14 mouse cellular contexts compared by ENCODE assay signal in genomic region chr8:84658951-84659350, GRCm38 (mm10). TPM values are rescaled to one million over a fixed set of nuclear protein-coding genes. Genes with fewer than 3 reads are reported as not detected.
DNase-seq lines count a peak whose midpoint lies in the region; ATAC-seq and TF ChIP-seq lines count a peak whose summit lies in the region.
"Had no signal": no experiment of that assay in that cellular context is flagged by ENCODE, and none has a peak within 500 bp of the region (broad histone marks: within the 10 kb centered on the region; RNA-seq: fewer than 3 reads in every experiment).

No protein-coding gene starts in this region.

- H3K4me3 ChIP-seq in heart, embryonic 12.5 days = no peak overlapping the region
- H3K4me3 ChIP-seq in lung, embryonic 16.5 days (ENCODE audit: low read length) = no peak overlapping the region
- H3K4me3 ChIP-seq in cerebellum, adult 2 months (replicated peaks; ENCODE audit: insufficient read depth, low read depth, low read length) = no peak overlapping the region

- TF ChIP-seq POLR2A in cerebellum, adult 2 months (IDR thresholded peaks at IDR 0.05; ENCODE audit: borderline replicate concordance, insufficient read depth, low read length) = no peak

- peak overlapping the region; percentile 18; the same call in 1 of the 2 replicates for H3K4me2 ChIP-seq in heart, embryonic 12.5 days
- H3K4me2 ChIP-seq in lung, embryonic 16.5 days (ENCODE audit: low read depth, low read length) = no peak overlapping the region

- intact Hi-C loops in heart, postnatal 14 days (cut with DNase I) = no loop called here

- no peak overlapping the region for H3K9ac ChIP-seq in heart, embryonic 12.5 days
- no peak overlapping the region for H3K9ac ChIP-seq in lung, embryonic 16.5 days (ENCODE audit: low read length)

- no peaks in the 10 kb centered on the region for H3K27me3 ChIP-seq in heart, embryonic 12.5 days (replicated peaks)
- no peaks in the 10 kb centered on the region for H3K27me3 ChIP-seq in lung, embryonic 16.5 days (ENCODE audit: control insufficient read depth, insufficient read depth, low read depth, low read length)
- H3K27me3 ChIP-seq in cerebellum, adult 2 months (ENCODE audit: control insufficient read depth, insufficient read depth, low read length) = no peaks in the 10 kb centered on the region
- H3K27me3 ChIP-seq: CH12.LX had no signal

- H3K36me3 ChIP-seq in heart, embryonic 12.5 days = no peaks in the 10 kb centered on the region
- H3K36me3 ChIP-seq in lung, embryonic 16.5 days (ENCODE audit: control insufficient read depth, insufficient read depth, low read length) = no peaks in the 10 kb centered on the region

- H3K27ac ChIP-seq in heart, embryonic 12.5 days (ENCODE audit: poor library complexity, severe bottlenecking) = peak overlapping the region; percentile 98; the same call in 1 of the 2 replicates
- peak overlapping the region; percentile 94 for H3K27ac ChIP-seq in lung, embryonic 16.5 days (ENCODE audit: low read length)
- H3K27ac ChIP-seq in cerebellum, adult 2 months (ENCODE audit: insufficient read depth, low read length) = no peak overlapping the region

- no peaks in the 10 kb centered on the region for H3K9me3 ChIP-seq in heart, embryonic 12.5 days (replicated peaks)
- H3K9me3 ChIP-seq in lung, embryonic 16.5 days (ENCODE audit: control insufficient read depth, low read length) = no peaks in the 10 kb centered on the region

- DNase-seq in heart, postnatal 14 days = no peak
- DNase-seq in lung, postnatal 14 days = no peak
- peak; percentile 58 for DNase-seq in induced T-regulatory cell, adult 2 months (ENCODE audit: low read depth)
- DNase-seq in naive thymus-derived CD4-positive, alpha-beta T cell, adult 2 months (ENCODE audit: low read depth) = peak; percentile 50
- no peak for DNase-seq in cerebellum, adult 2 months
- DNase-seq in right cerebral cortex, postnatal 36 days (ENCODE audit: low spot score in 2 of 2) = no peak
- DNase-seq: cerebellum, postnatal 10 days; gastrocnemius, postnatal 10 days; kidney, adult 2 months; lung, postnatal 4 days had no signal

- WGBS in heart, embryonic 12.5 days = 34% methylated on average over 1 of the region's 1 CpGs
- 67% methylated on average over 1 of the region's 1 CpGs for WGBS in lung, embryonic 16.5 days
- WGBS in cerebellum, adult 2 months = 88% methylated on average over 1 of the region's 1 CpGs

- no peak for ATAC-seq in heart, embryonic 12.5 days (ENCODE audit: insufficient number of reproducible peaks, low FRiP score)
- no peak for ATAC-seq in lung, embryonic 16.5 days (ENCODE audit: low read depth)

- H3K4me1 ChIP-seq in heart, embryonic 12.5 days (replicated peaks) = peaks cover 57% of the 10 kb centered on the region
- peaks cover 45% of the 10 kb centered on the region for H3K4me1 ChIP-seq in lung, embryonic 16.5 days (replicated peaks; ENCODE audit: control insufficient read depth, insufficient read depth, low read length)
- H3K4me1 ChIP-seq in cerebellum, adult 2 months (ENCODE audit: control insufficient read depth, insufficient read depth, low read length) = peaks cover 6% of the 10 kb centered on the region; the same call in 1 of the 2 replicates

- no peak for TF ChIP-seq CTCF in cerebellum, adult 2 months (IDR thresholded peaks at IDR 0.05; ENCODE audit: borderline replicate concordance, insufficient read depth, low read depth, low read length)

RNA-seq across cellular contexts. Expression of gene Ier2, which starts 3.7 kb away (rescaled TPM):
- 63.4 and 68.1 TPM in 2 replicates for polyA plus RNA-seq in heart, embryonic 12.5 days (2016; fragmentation: Nextera tagmentation; extraction: Ambion mirVana)
- 10 to 100 TPM; 26.2 to 29.4 TPM for total RNA-seq in heart, postnatal 14 days (2021)
- polyA plus RNA-seq in lung, embryonic 16.5 days (2015; fragmentation: Nextera tagmentation; extraction: Ambion mirVana) = 83.2 and 87.4 TPM in 2 replicates
- polyA plus RNA-seq in cerebellum, adult 2 months (2012; rRNA removed) = 13.9 and 15.1 TPM in 2 replicates

RNA-seq across cellular contexts. Expression of gene Trmt1, which starts 27.2 kb away (rescaled TPM):
- polyA plus RNA-seq in heart, embryonic 12.5 days (2016; fragmentation: Nextera tagmentation; extraction: Ambion mirVana) = 46.2 and 49.5 TPM in 2 replicates
- total RNA-seq in heart, postnatal 14 days (2021) = 10 to 100 TPM; 32.5 to 35.2 TPM
- 54.7 and 58.8 TPM in 2 replicates for polyA plus RNA-seq in lung, embryonic 16.5 days (2015; fragmentation: Nextera tagmentation; extraction: Ambion mirVana)
- polyA plus RNA-seq in cerebellum, adult 2 months (2012; rRNA removed) = 144 and 148 TPM in 2 replicates

RNA-seq across cellular contexts. Expression of gene Nacc1, which starts 28.7 kb away (rescaled TPM):
- 20.9 and 21.3 TPM in 2 replicates for polyA plus RNA-seq in heart, embryonic 12.5 days (2016; fragmentation: Nextera tagmentation; extraction: Ambion mirVana)
- total RNA-seq in heart, postnatal 14 days (2021) = 10 to 100 TPM; 35.6 to 40.5 TPM
- polyA plus RNA-seq in lung, embryonic 16.5 days (2015; fragmentation: Nextera tagmentation; extraction: Ambion mirVana) = 16.9 and 19.5 TPM in 2 replicates
- polyA plus RNA-seq in cerebellum, adult 2 months (2012; rRNA removed) = 91.0 and 93.9 TPM in 2 replicates

RNA-seq across cellular contexts. Expression of gene Lyl1, which starts 42.3 kb away (rescaled TPM):
- 18.1 and 19.7 TPM in 2 replicates for polyA plus RNA-seq in heart, embryonic 12.5 days (2016; fragmentation: Nextera tagmentation; extraction: Ambion mirVana)
- 1 to 10 TPM; 5.8 to 6.7 TPM for total RNA-seq in heart, postnatal 14 days (2021)
- polyA plus RNA-seq in lung, embryonic 16.5 days (2015; fragmentation: Nextera tagmentation; extraction: Ambion mirVana) = 11.4 and 12.5 TPM in 2 replicates
- 1.7 TPM in 2 replicates for polyA plus RNA-seq in cerebellum, adult 2 months (2012; rRNA removed)
- polyA plus RNA-seq: myocyte had no signal

Comparison
In these comparisons a context has a peak if more than half of its experiments do, and no peak if none do; other contexts are left out.
1. DNase-seq: peak in induced T-regulatory cell, adult 2 months (single experiment) and naive thymus-derived CD4-positive, alpha-beta T cell, adult 2 months (single experiment); none in heart, postnatal 14 days (0 of 2), lung, postnatal 14 days (single experiment), cerebellum, adult 2 months (0 of 2) and right cerebral cortex, postnatal 36 days (0 of 2).